Mouse (Mus musculus) E14TG2a.4 (cell line): ENCODE measurements around the gene Taok3.
A peak's percentile ranks its signal among the peaks of the same experiment; 100 is the strongest.

Experiments
- H3K27me3 ChIP-seq: 2 replicates; pipeline ENCODE4 v1.6.1; 2014; ENCODE audit warnings: low read length, control low read depth; ENCODE audit not compliant: insufficient read depth
- H3K36me3 ChIP-seq: 2 replicates; pipeline ENCODE4 v1.6.1; 2014; ENCODE audit warnings: low read length, control low read depth; ENCODE audit not compliant: insufficient read depth
- H3K4me1 ChIP-seq: replicated peaks from 2 replicates; pipeline ENCODE4 v1.6.1; 2014; ENCODE audit warnings: low read depth, low read length, control low read depth
- H3K4me3 ChIP-seq: replicated peaks from 2 replicates; pipeline ENCODE4 v1.5.1; 2014; ENCODE audit warnings: mild to moderate bottlenecking, low read length
- H3K9me3 ChIP-seq: 2 replicates; pipeline ENCODE4 v1.6.1; 2014; ENCODE audit warnings: low read length, control low read depth
- CTCF ChIP-seq: conservative IDR thresholded peaks from 2 replicates; pipeline ENCODE4 v1.5.1; 2014; ENCODE audit warnings: low read length
- NANOG ChIP-seq: IDR thresholded peaks from 2 replicates; pipeline ENCODE4 v1.6.1; 2014; ENCODE audit warnings: borderline replicate concordance, low read length, mixed read lengths
- POU5F1 ChIP-seq: IDR thresholded peaks from 2 replicates; pipeline ENCODE4 v1.6.1; 2014; ENCODE audit warnings: low read length, borderline replicate concordance

Taok3 gene

GRCm38 (mm10) chr5:117115193-117115767, 4.6 kb upstream of the Taok3 start:
- Histone ChIP-seq H3K9me3 (no peaks in the 10 kb centered on the region), H3K27me3 (peaks cover under 1% of the 10 kb centered on the region; the same call in 1 of the 2 replicates), H3K4me1 (peaks cover 57% of the 10 kb centered on the region), H3K4me3 (peak overlapping the region; percentile 99), H3K36me3 (peaks cover 31% of the 10 kb centered on the region)
- no peak for TF ChIP-seq POU5F1
- TF ChIP-seq NANOG = no peak
- no peak for TF ChIP-seq CTCF

- no peaks in the 10 kb centered on the region for H3K9me3 ChIP-seq
- peak within 1 kb of the TSS; percentile 99 for H3K4me3 ChIP-seq
- peaks cover 6% of the 10 kb centered on the region for H3K27me3 ChIP-seq
- TF ChIP-seq NANOG = no peak
- peak; percentile 96 for TF ChIP-seq CTCF
- H3K36me3 ChIP-seq = peaks cover 25% of the 10 kb centered on the region
- H3K4me1 ChIP-seq = peaks cover 56% of the 10 kb centered on the region
These were observed 4.0 kb upstream of the Taok3 start, which contains the start of gene Suds3 for GRCm38 (mm10) chr5:117115836-117116366. Gene Suds3, minus strand, starts transcription at chr5:117116113.

- peaks cover 14% of the 10 kb centered on the region for H3K27me3 ChIP-seq
- peaks cover 18% of the 10 kb centered on the region for H3K36me3 ChIP-seq
- TF ChIP-seq CTCF (no peak), NANOG (no peak), POU5F1 (no peak)
- H3K4me1 ChIP-seq = peaks cover 56% of the 10 kb centered on the region
- H3K4me3 ChIP-seq = peak overlapping the region; percentile 99
- H3K9me3 ChIP-seq = no peaks in the 10 kb centered on the region
These were observed 3.3 kb upstream of the Taok3 start for GRCm38 (mm10) chr5:117116660-117117059.

DNA sequence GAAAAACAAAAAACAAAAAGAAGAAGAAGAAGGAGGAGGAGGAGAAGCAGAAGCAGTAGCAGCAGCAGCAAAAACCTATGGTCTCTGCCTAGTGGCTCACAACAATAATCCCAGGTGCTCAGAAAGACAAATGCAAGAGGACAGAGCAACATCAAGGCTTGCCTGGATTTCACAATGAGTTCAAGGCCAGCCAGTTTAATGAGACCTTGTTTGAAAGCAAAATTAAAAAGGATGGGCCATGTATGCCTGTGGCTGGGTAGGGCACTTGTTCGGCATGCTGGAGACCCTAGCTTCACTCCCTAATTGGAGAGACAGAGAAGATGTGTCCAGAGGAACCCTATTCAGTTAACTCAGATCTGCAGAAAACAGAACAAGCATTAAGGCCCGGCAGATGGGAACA, 2.7 kb upstream of the Taok3 start:
- no peaks in the 10 kb centered on the region for H3K9me3 ChIP-seq
- no peak overlapping the region for H3K4me3 ChIP-seq
- H3K27me3 ChIP-seq = peaks cover 18% of the 10 kb centered on the region
- TF ChIP-seq POU5F1 (no peak), CTCF (no peak), NANOG (no peak)
- H3K36me3 ChIP-seq = peaks cover 12% of the 10 kb centered on the region
- peaks cover 55% of the 10 kb centered on the region for H3K4me1 ChIP-seq

DNA sequence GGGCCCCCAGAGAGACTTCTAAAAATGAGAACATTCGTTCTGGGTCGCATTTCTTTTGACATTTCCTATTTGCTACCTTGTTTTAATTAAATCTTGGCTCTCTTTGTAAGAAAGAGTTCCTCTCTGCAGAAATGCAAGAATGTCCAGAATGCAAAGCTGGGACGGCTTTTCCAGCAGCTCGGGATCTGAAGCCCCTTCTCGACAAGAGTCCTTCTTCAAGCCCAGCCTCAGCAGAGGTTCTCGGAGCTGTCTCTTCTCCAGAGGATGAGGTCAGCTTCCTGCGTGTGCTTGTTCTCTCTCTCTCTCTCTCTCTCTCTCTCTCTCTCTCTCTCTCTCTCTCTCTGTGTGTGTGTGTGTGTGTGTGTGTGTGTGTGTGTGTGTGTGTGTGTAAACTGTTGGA, 2.2 kb upstream of the Taok3 start:
- Histone ChIP-seq H3K4me3 (no peak overlapping the region), H3K9me3 (no peaks in the 10 kb centered on the region), H3K36me3 (peaks cover 7% of the 10 kb centered on the region), H3K4me1 (peaks cover 55% of the 10 kb centered on the region), H3K27me3 (peaks cover 23% of the 10 kb centered on the region)
- TF ChIP-seq NANOG (no peak), CTCF (no peak), POU5F1 (no peak)

DNA sequence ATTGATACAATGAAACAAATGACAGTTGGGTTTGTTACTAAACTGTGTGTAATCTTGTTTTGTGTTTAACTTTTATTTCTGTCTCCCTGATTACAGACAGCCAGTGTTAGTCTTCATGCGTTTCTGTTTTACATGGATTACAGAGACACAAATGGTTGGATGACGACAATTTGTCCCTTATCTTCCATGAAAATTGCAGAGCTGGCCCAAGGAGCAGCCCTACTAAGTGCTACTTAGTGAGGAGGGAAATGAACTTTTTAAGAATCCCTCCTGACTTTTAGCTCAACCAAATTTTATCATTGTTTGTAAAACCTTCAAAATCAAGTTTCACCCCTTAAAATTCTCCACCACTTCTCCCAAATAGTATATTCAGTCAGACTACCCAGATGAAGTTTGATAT, 1.7 kb upstream of the Taok3 start:
- Histone ChIP-seq H3K9me3 (no peaks in the 10 kb centered on the region), H3K27me3 (peaks cover 23% of the 10 kb centered on the region), H3K4me3 (no peak overlapping the region), H3K4me1 (peaks cover 55% of the 10 kb centered on the region), H3K36me3 (peaks cover 2% of the 10 kb centered on the region; the same call in 1 of the 2 replicates)
- TF ChIP-seq POU5F1 (no peak), NANOG (no peak), CTCF (no peak)

- peaks cover 55% of the 10 kb centered on the region for H3K4me1 ChIP-seq
- H3K4me3 ChIP-seq = peak overlapping the region; percentile 93
- peaks cover 23% of the 10 kb centered on the region for H3K27me3 ChIP-seq
- H3K9me3 ChIP-seq = no peaks in the 10 kb centered on the region
- H3K36me3 ChIP-seq = no peaks in the 10 kb centered on the region
- TF ChIP-seq CTCF = no peak
- no peak for TF ChIP-seq NANOG
- no peak for TF ChIP-seq POU5F1
These were observed 1.1 kb upstream of the Taok3 start for GRCm38 (mm10) chr5:117118850-117119249.

DNA sequence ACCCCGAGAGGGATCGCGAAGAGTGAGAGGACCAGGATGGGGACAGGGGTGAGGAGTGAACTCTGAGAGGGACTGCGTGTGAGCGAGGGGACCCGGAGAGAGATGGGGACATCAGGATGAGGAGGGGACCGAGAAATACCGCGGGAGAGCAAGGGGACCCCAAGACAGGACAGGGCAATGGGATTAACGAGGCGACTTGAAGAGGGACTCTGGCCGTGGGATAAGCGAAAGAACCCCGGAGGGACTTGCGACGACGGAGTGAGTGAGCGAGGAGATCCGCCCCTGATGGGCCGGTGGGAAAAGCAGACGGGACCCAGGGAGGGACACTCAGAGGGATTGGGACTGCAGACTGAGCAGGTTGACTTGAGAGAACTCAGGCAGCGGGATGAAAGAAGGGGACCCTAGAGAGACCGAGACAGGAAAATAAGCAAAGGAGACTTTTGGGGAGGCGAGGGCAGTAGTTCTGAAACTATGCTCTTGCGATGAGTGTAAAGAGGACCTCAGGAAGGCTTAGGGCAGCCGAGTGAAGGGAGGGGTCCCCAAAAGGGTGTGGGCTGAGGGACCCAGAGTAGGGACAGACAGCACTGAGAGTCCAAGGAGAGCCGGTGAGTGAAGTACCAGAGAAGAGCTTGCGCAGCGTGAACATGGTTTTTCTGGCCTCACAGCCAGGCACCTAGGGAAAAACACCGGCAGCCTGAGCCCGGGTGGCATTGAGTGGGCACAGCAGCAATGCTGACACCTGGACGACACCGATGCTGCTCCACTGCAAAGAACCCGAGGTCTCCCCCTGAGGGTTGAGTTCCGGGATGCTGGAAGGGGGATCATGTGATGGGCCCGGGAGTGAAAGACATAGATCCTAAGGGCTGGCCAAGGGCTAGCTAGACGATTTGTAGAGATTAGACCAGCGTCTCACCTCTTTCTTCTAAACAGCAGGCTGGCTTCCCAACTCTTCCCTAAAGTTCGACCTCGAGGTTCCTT, 849 bp downstream of the Taok3 start:
- TF ChIP-seq CTCF (no peak), NANOG (no peak), POU5F1 (no peak)
- Histone ChIP-seq H3K9me3 (no peaks in the 10 kb centered on the region), H3K4me1 (peaks cover 64% of the 10 kb centered on the region), H3K36me3 (no peaks in the 10 kb centered on the region), H3K4me3 (peak overlapping the region; percentile 93), H3K27me3 (peaks cover 23% of the 10 kb centered on the region)
